Mouse (Mus musculus): ENCODE results near the gene Zmynd8. TPM values are rescaled to one million over a fixed set of nuclear protein-coding genes. Genes with fewer than 3 reads are reported as not detected.

Zmynd8 gene
- total RNA-seq, 1 experiment = 49.7 TPM

- in situ Hi-C loops (cut with MboI; ENCODE audit: low sequenced_read_pairs in 2 of 2, unreplicated experiment in 2 of 2) = no loop called here
- no peak for TF ChIP-seq ZNF384 (IDR thresholded peaks at IDR 0.05; ENCODE audit: low read depth, low read length)
- no peak for TF ChIP-seq MAFK (IDR thresholded peaks at IDR 0.05; ENCODE audit: insufficient read depth, low read depth, low read length)
- TF ChIP-seq ZC3H11A (IDR thresholded peaks at IDR 0.05; ENCODE audit: borderline replicate concordance, low read depth, low read length) = no peak
- TF ChIP-seq HCFC1 (IDR thresholded peaks at IDR 0.05; ENCODE audit: borderline replicate concordance, insufficient read depth, low read length) = no peak
- TF ChIP-seq CHD2 (IDR thresholded peaks at IDR 0.05; ENCODE audit: low read depth, low read length) = no peak
- DNase-seq (ENCODE audit: low read depth, low spot score) = no peak
- Histone ChIP-seq H3K9me3 (ENCODE audit: control insufficient read depth, insufficient read depth, low read depth, low read length) (no peaks in the 10 kb centered on the region), H3K4me3 (ENCODE audit: insufficient read depth in 1 of 2, low read depth in 1 of 2, low read length in 2 of 2, poor library complexity in 1 of 2, severe bottlenecking in 1 of 2) (no peak overlapping the region), H3K27ac (ENCODE audit: insufficient read depth, low read depth, low read length, poor library complexity, severe bottlenecking) (no peak overlapping the region; the same call in 1 of the 2 replicates), H3K4me1 (ENCODE audit: control insufficient read depth in 2 of 2, insufficient read depth in 2 of 2, low read length in 2 of 2, poor library complexity in 1 of 2) (peaks cover 0 to 5% of the 10 kb centered on the region in 2 experiments; a peak in 1 of 4 replicates), H3K9ac (ENCODE audit: insufficient read depth, low read depth, low read length, poor library complexity, severe bottlenecking) (no peak overlapping the region), H3K36me3 (ENCODE audit: control insufficient read depth, insufficient read depth, low read length, poor library complexity, severe bottlenecking) (no peaks in the 10 kb centered on the region)
Observed at GRCm38 (mm10) chr2:165943113-165943512, 44.3 kb upstream of the Zmynd8 start.

DNA sequence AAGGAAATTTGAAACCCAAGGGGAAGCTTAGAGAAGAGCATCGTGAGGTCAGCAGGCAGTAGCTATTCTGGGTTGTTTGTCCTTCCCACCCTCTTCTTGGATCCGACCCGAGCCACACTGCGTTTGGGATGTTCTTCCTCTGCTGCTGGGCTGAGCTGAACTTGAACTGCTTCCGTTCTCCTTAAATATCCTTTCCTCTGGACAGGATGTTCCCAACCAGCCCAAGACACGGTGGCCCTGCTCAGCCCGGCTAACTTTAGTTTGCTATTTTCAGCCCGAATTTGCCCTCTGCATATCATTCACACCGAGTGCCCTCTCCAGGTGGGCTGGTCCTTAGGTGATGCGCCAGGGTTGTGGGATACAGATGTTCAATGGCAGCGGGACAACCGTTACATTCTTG, 37.3 kb upstream of the Zmynd8 start:
- Histone ChIP-seq H3K4me1 (ENCODE audit: control insufficient read depth in 2 of 2, insufficient read depth in 2 of 2, low read length in 2 of 2, poor library complexity in 1 of 2) (peaks cover 0 to 6% of the 10 kb centered on the region in 2 experiments; a peak in 1 of 4 replicates), H3K4me3 (ENCODE audit: insufficient read depth in 1 of 2, low read depth in 1 of 2, low read length in 2 of 2, poor library complexity in 1 of 2, severe bottlenecking in 1 of 2) (no peak overlapping the region), H3K27ac (ENCODE audit: insufficient read depth, low read depth, low read length, poor library complexity, severe bottlenecking) (no peak overlapping the region), H3K36me3 (ENCODE audit: control insufficient read depth, insufficient read depth, low read length, poor library complexity, severe bottlenecking) (no peaks in the 10 kb centered on the region), H3K9ac (ENCODE audit: insufficient read depth, low read depth, low read length, poor library complexity, severe bottlenecking) (no peak overlapping the region), H3K9me3 (ENCODE audit: control insufficient read depth, insufficient read depth, low read depth, low read length) (no peaks in the 10 kb centered on the region)
- no peak for DNase-seq (ENCODE audit: low read depth, low spot score)
- TF ChIP-seq ZC3H11A (IDR thresholded peaks at IDR 0.05; ENCODE audit: borderline replicate concordance, low read depth, low read length) (no peak), MAFK (IDR thresholded peaks at IDR 0.05; ENCODE audit: insufficient read depth, low read depth, low read length) (no peak), HCFC1 (IDR thresholded peaks at IDR 0.05; ENCODE audit: borderline replicate concordance, insufficient read depth, low read length) (no peak), CHD2 (IDR thresholded peaks at IDR 0.05; ENCODE audit: low read depth, low read length) (no peak), ZNF384 (IDR thresholded peaks at IDR 0.05; ENCODE audit: low read depth, low read length) (no peak)
- in situ Hi-C loops (cut with MboI; ENCODE audit: low sequenced_read_pairs in 2 of 2, unreplicated experiment in 2 of 2) = no loop called here

DNA sequence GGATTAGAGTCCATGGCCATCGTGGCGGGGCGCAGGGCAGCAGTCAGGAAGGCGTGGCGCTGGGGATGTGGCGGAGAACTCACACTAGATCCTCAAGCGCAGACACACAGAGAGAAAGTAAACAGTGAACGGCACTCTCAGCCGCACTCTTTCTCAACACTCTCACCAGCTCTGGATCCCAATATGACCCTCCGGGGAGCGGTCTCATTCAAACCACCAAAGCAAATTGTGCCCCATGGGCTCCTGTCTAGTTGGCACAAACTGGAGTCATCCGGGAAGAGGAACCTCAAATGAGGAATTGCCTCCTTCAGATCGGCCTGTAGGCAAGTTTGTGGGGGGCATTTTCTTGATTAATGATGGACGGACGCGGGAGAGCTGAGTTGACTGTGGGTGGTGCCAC, 28.9 kb upstream of the Zmynd8 start:
- no peak for TF ChIP-seq MAFK (IDR thresholded peaks at IDR 0.05; ENCODE audit: insufficient read depth, low read depth, low read length)
- TF ChIP-seq CHD2 (IDR thresholded peaks at IDR 0.05; ENCODE audit: low read depth, low read length) = no peak
- TF ChIP-seq ZC3H11A (IDR thresholded peaks at IDR 0.05; ENCODE audit: borderline replicate concordance, low read depth, low read length) = no peak
- no peak for TF ChIP-seq ZNF384 (IDR thresholded peaks at IDR 0.05; ENCODE audit: low read depth, low read length)
- TF ChIP-seq HCFC1 (IDR thresholded peaks at IDR 0.05; ENCODE audit: borderline replicate concordance, insufficient read depth, low read length) = no peak
- DNase-seq (ENCODE audit: low read depth, low spot score) = no peak
- Histone ChIP-seq H3K9ac (ENCODE audit: insufficient read depth, low read depth, low read length, poor library complexity, severe bottlenecking) (no peak overlapping the region), H3K9me3 (ENCODE audit: control insufficient read depth, insufficient read depth, low read depth, low read length) (no peaks in the 10 kb centered on the region), H3K27ac (ENCODE audit: insufficient read depth, low read depth, low read length, poor library complexity, severe bottlenecking) (no peak overlapping the region), H3K4me1 (ENCODE audit: control insufficient read depth in 2 of 2, insufficient read depth in 2 of 2, low read length in 2 of 2, poor library complexity in 1 of 2) (peaks cover 2 to 16% of the 10 kb centered on the region in 2 experiments), H3K4me3 (ENCODE audit: insufficient read depth in 1 of 2, low read depth in 1 of 2, low read length in 2 of 2, poor library complexity in 1 of 2, severe bottlenecking in 1 of 2) (peak overlapping the region in 1 of 2 experiments; percentile 13; a peak in 1 of 4 replicates), H3K36me3 (ENCODE audit: control insufficient read depth, insufficient read depth, low read length, poor library complexity, severe bottlenecking) (no peaks in the 10 kb centered on the region)
- in situ Hi-C loops (cut with MboI; ENCODE audit: low sequenced_read_pairs in 2 of 2, unreplicated experiment in 2 of 2) = loop anchor here in 1 of 2 experiments (10.0 kb wide), 1 partner anchor 117 kb away; no protein-coding TSS in a partner anchor

GRCm38 (mm10) chr2:165926191-165926590, 27.4 kb upstream of the Zmynd8 start:
- H3K9me3 ChIP-seq (ENCODE audit: control insufficient read depth, insufficient read depth, low read depth, low read length) = no peaks in the 10 kb centered on the region
- no peak overlapping the region for H3K9ac ChIP-seq (ENCODE audit: insufficient read depth, low read depth, low read length, poor library complexity, severe bottlenecking)
- no peak for DNase-seq (ENCODE audit: low read depth, low spot score)
- no peaks in the 10 kb centered on the region for H3K36me3 ChIP-seq (ENCODE audit: control insufficient read depth, insufficient read depth, low read length, poor library complexity, severe bottlenecking)
- TF ChIP-seq CHD2 (IDR thresholded peaks at IDR 0.05; ENCODE audit: low read depth, low read length) = no peak
- no peak for TF ChIP-seq ZC3H11A (IDR thresholded peaks at IDR 0.05; ENCODE audit: borderline replicate concordance, low read depth, low read length)
- no peak for TF ChIP-seq MAFK (IDR thresholded peaks at IDR 0.05; ENCODE audit: insufficient read depth, low read depth, low read length)
- TF ChIP-seq ZNF384 (IDR thresholded peaks at IDR 0.05; ENCODE audit: low read depth, low read length) = no peak
- H3K4me1 ChIP-seq (ENCODE audit: control insufficient read depth in 2 of 2, insufficient read depth in 2 of 2, low read length in 2 of 2, poor library complexity in 1 of 2) = peaks cover 8 to 17% of the 10 kb centered on the region in 2 experiments
- in situ Hi-C loops (cut with MboI; ENCODE audit: low sequenced_read_pairs in 2 of 2, unreplicated experiment in 2 of 2) = loop anchor here in 1 of 2 experiments (10.0 kb wide), 1 partner anchor 119 kb away; no protein-coding TSS in a partner anchor
- H3K27ac ChIP-seq (ENCODE audit: insufficient read depth, low read depth, low read length, poor library complexity, severe bottlenecking) = no peak overlapping the region
- H3K4me3 ChIP-seq (ENCODE audit: insufficient read depth in 1 of 2, low read depth in 1 of 2, low read length in 2 of 2, poor library complexity in 1 of 2, severe bottlenecking in 1 of 2) = no peak overlapping the region

Data from ES-E14 (cell line).